18 mouse cellular contexts compared by ENCODE assay signal in the genomic region with DNA sequence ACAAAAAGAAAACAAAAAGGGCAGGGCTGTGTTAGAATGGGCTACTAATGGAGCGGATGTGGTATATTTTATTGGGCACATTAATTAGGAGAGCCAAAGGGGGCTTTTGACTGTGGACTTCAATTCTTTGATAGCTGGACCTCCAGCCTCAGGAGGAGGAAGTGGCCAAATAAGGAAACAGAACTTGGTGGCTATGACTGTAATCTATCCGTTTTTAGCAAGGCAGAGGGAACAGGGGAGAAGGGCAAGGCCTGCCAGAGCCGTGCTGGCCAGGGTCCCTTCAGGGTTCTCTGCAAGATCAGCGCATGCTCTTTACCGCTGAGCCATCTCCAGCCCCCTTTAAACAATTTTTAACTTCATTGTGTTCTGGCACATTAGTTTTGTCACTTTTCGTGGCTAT.
DNase-seq lines count a peak whose midpoint lies in the region; ATAC-seq and TF ChIP-seq lines count a peak whose summit lies in the region.
"Had no signal": no experiment of that assay in that cellular context is flagged by ENCODE, and none has a peak within 500 bp of the region (broad histone marks: within the 10 kb centered on the region; RNA-seq: fewer than 3 reads in every experiment).

No protein-coding gene starts in this region.

- ATAC-seq in heart, embryonic 11.5 days (replicated peaks; ENCODE audit: insufficient number of reproducible peaks, low FRiP score, low TSS enrichment), result no peak
- ATAC-seq in common myeloid progenitor, adult 5-6 weeks (replicated peaks; ENCODE audit: low read depth, poor library complexity, severe bottlenecking), result peak; percentile 24; the same call in 1 of the 2 replicates
- ATAC-seq: liver, embryonic 12.5 days; lung, postnatal 0 days; midbrain, embryonic 16.5 days had no signal

- no peak for TF ChIP-seq CTCF in spleen, adult 2 months (IDR thresholded peaks at IDR 0.05; ENCODE audit: extremely low read depth, insufficient read depth, insufficient read length, insufficient replicate concordance)

- H3K4me1 ChIP-seq in heart, embryonic 11.5 days (ENCODE audit: control insufficient read depth, insufficient read depth, low read length), result peaks cover 6% of the 10 kb centered on the region; the same call in 1 of the 2 replicates
- H3K4me1 ChIP-seq in spleen, adult 2 months (ENCODE audit: control insufficient read depth, insufficient read depth, insufficient read length), result peaks cover 23% of the 10 kb centered on the region; the same call in 1 of the 2 replicates
- H3K4me1 ChIP-seq: embryonic facial prominence, embryonic 13.5 days had no signal

- TF ChIP-seq POLR2A in spleen, adult 2 months (IDR thresholded peaks at IDR 0.05; ENCODE audit: low read depth, low read length), result no peak

- no peak overlapping the region for H3K9ac ChIP-seq in heart, embryonic 11.5 days (ENCODE audit: low read depth, low read length)
- H3K9ac ChIP-seq: embryonic facial prominence, embryonic 13.5 days; liver, embryonic 12.5 days had no signal

- no peak overlapping the region for H3K4me3 ChIP-seq in heart, embryonic 11.5 days (ENCODE audit: low read depth, low read length)
- no peak overlapping the region for H3K4me3 ChIP-seq in spleen, adult 2 months (ENCODE audit: extremely low read depth, insufficient read depth, insufficient read length)
- H3K4me3 ChIP-seq: embryonic facial prominence, embryonic 13.5 days; liver, embryonic 12.5 days had no signal

- intact Hi-C loops in heart, postnatal 25 days (cut with DNase I), result loop anchor here (2.0 to 10.0 kb wide), 4 partner anchors 233 to 695 kb away; a partner anchor contains a TSS

- no peaks in the 10 kb centered on the region for H3K9me3 ChIP-seq in heart, embryonic 11.5 days (replicated peaks; ENCODE audit: control insufficient read depth, low read length)
- H3K9me3 ChIP-seq: embryonic facial prominence, embryonic 13.5 days; liver, embryonic 12.5 days had no signal

- WGBS in heart, embryonic 11.5 days (ENCODE audit: insufficient replicate concordance), result 59% methylated on average over 6 of the region's 6 CpGs
- WGBS in spleen, adult 2 months, result 42% methylated on average over 6 of the region's 6 CpGs

- no peak overlapping the region for H3K4me2 ChIP-seq in heart, embryonic 11.5 days
- H3K4me2 ChIP-seq: embryonic facial prominence, embryonic 13.5 days had no signal

- peak overlapping the region; percentile 30; the same call in 1 of the 2 replicates for H3K27ac ChIP-seq in heart, embryonic 11.5 days (ENCODE audit: low read depth, low read length)
- peak overlapping the region; percentile 82 for H3K27ac ChIP-seq in spleen, adult 2 months (ENCODE audit: insufficient read depth, low read length)
- H3K27ac ChIP-seq: embryonic facial prominence, embryonic 13.5 days; liver, embryonic 12.5 days had no signal

- DNase-seq in heart, postnatal 25 days (ENCODE audit: low spot score), result no peak
- no peak for DNase-seq in spleen, adult 2 months (ENCODE audit: low read depth in 1 of 2, low spot score in 2 of 2)
- no peak for DNase-seq in spleen, postnatal 14 days (ENCODE audit: low spot score in 2 of 2)
- peak; percentile 29 for DNase-seq in splenic B cell, adult 2 months (ENCODE audit: low read depth, low spot score)
- DNase-seq in cerebellum, adult 11 months, result no peak
- DNase-seq in cerebellum, adult 18-20 months, result no peak
- DNase-seq: adrenal gland, adult 8-10 months; cerebellum, adult 8-10 months; heart, adult 11 months; left cerebral cortex, postnatal 4 days; retina, postnatal 1 day; right cerebral cortex, postnatal 4 days had no signal

- H3K27me3 ChIP-seq in heart, embryonic 11.5 days (ENCODE audit: control insufficient read depth, insufficient read depth, low read length), result no peaks in the 10 kb centered on the region
- H3K27me3 ChIP-seq in spleen, adult 2 months (ENCODE audit: control insufficient read depth, insufficient read depth, low read length), result no peaks in the 10 kb centered on the region
- H3K27me3 ChIP-seq in splenic B cell, adult 2 months (ENCODE audit: control insufficient read depth, insufficient read depth, low read length, poor library complexity, severe bottlenecking), result no peaks in the 10 kb centered on the region
- H3K27me3 ChIP-seq: liver, embryonic 12.5 days had no signal

- no peaks in the 10 kb centered on the region for H3K36me3 ChIP-seq in heart, embryonic 11.5 days (ENCODE audit: control insufficient read depth, insufficient read depth, low read length)
- no peaks in the 10 kb centered on the region for H3K36me3 ChIP-seq in spleen, adult 2 months (ENCODE audit: control insufficient read depth, insufficient read depth, low read length)
- no peaks in the 10 kb centered on the region for H3K36me3 ChIP-seq in splenic B cell, adult 2 months (ENCODE audit: control insufficient read depth, insufficient read depth, low read length, poor library complexity, severe bottlenecking)
- H3K36me3 ChIP-seq: embryonic facial prominence, embryonic 13.5 days; liver, embryonic 12.5 days had no signal
